Mouse (Mus musculus) left cerebral cortex, adult 18-20 months (tissue): Measurements from ENCODE around the gene Dgkd. TPM values are rescaled to one million over a fixed set of nuclear protein-coding genes. Genes with fewer than 3 reads are reported as not detected.
"Not testable (repeated sequence)": the region's sequence is repeated elsewhere in the genome, so short reads cannot be mapped to it uniquely, and the experiment has no call there.

Source experiments
- DNase-seq, 2 experiments: peaks; one replicate each; pipeline ENCODE4 v3.0.0; 2021 to 2022; ENCODE audit warnings: low spot score in 2 of 2, mixed read lengths in 1 of 2
- long read RNA-seq, 2 experiments: library from polyadenylated mRNA; stranded (forward); transcript quantifications; one replicate each; pipeline ENCODE4 v2.0.0; 2021
- total RNA-seq, 2 experiments: library from RNA; stranded (reverse); gene quantifications; 2 replicates each; pipeline ENCODE4 v1.2.3; 2021

Dgkd gene
- 10 to 100 TPM; 96.9 to 97.1 TPM for total RNA-seq
- long read RNA-seq, experiment 1, full-length matches to known transcripts = 44 of 87 reads
- long read RNA-seq, experiment 1, partial matches to known transcripts = 17 of 87 reads
- long read RNA-seq, experiment 1, other reads (novel, unspliced or antisense) = 26 of 87 reads
- long read RNA-seq, experiment 2, full-length matches to known transcripts = 16 of 36 reads
- long read RNA-seq, experiment 2, partial matches to known transcripts = 14 of 36 reads
- long read RNA-seq, experiment 2, other reads (novel, unspliced or antisense) = 6 of 36 reads

DNA sequence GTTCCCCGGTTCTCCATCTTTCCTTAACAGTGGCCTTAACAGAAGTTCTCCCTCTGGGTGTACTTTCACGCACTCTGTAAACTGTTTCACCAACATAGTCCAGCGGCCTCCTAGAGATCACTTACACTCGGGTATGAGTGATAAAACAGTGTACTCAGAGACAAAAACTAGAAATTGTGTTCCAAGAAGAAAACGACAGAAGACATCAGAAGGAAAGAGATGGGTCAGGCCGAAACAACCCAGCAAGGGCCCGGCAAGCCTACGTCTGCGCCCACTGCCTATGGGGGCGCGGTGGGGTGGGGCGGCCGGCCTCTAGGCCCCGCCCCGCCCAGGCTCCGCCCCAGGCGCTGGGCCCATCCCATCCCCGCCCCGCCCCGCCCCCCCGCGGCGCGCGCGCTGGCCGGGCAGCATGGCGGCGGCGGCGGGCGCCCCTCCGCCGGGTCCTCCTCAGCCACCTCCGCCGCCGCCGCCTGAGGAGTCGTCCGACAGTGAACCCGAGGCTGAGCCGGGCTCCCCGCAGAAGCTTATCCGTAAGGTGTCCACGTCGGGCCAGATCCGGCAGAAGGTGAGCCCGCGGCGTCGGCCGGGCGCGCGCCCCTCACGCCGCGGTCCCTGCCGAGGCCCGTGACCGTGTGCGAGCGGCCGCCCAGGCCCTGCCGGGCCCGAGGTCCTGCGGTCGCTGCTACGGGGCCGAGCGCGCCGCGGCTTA, at the start of gene Dgkd:
Gene Dgkd, plus strand, starts transcription at position 396 of the 709 bp plus-strand sequence.
- peak; percentile 52 to 72 for DNase-seq

DNA sequence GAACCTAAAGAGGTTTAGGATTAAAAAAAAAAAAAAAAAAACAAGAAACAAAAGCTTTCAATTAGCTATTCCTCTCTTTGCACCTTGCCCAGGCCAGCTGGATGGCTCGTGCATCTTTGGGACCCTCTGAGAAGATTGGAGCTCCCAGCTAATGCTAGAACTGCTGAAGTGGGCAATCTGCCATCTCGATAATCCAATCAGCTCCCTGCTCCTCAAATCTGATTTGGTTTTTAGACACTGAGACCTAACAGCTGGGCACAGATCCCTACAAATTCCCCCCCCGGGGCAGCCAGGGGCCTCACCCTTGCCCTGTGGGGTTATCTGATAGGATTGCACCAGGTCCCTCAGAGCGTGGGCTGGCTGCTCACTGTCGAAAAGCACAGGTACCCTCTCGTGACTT, 49.5 kb upstream of the Dgkd start, which contains the start of gene Sag:
Gene Sag, plus strand, starts transcription at position 105 of the 400 bp plus-strand sequence.
- DNase-seq = no peak

DNA sequence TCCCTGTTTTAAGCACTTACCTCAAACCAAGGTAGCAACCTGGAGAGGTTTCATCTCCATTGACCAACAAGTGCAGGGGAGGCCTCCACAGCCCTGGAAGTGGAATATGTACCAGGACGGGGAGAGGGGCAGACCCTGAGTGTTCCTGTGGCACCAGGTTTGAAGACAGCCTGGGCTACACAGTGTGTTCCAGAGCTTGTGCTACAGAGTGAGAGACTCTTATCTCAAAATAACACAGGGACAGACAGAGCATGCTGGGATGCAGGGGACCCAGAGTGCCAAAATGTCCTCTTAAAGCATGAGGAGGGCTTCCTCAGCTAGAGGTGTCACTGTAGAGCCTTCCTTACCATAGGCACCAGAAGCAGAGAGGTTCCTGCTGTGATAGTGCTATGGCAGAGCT, 45.3 kb upstream of the Dgkd start:
- no peak for DNase-seq

DNA sequence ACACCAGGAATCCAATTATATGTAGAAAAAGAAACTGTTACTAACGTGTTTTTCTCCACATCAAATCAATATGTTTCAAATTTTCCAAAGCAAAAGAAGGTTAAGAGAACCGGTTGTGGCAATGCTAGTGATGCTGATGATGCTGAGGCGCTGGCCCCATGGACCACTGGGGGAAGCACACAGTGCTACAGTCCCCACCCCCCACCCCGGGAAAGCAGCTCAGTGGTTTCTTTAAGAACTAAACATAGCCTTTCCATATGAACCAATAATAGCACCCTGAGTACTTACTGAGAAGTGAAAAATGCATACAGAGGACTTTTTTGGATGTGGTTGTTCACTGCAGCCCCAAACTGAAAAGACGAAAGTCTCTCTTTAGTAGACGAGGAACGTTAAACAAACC, 41.7 kb upstream of the Dgkd start:
- no peak for DNase-seq

DNA sequence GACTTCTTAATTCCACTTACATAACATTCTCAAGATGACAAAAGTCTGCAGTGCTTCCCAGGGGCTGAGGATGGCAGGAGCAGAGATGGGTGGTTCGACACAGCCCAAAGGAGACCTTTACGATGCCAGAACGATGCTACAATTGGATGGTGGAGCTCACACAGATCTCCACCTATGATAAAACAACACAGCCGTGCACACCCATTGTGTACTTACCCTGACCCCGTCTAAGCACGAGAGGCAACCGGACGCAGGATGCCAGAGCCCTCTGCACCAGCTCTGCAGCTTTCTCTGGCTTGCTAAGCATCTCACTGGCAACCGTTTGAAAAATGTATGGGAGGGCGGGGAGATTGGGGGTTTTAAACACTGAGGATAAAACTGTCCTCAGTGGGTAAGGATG, 41.0 kb upstream of the Dgkd start:
- no peak for DNase-seq

DNA sequence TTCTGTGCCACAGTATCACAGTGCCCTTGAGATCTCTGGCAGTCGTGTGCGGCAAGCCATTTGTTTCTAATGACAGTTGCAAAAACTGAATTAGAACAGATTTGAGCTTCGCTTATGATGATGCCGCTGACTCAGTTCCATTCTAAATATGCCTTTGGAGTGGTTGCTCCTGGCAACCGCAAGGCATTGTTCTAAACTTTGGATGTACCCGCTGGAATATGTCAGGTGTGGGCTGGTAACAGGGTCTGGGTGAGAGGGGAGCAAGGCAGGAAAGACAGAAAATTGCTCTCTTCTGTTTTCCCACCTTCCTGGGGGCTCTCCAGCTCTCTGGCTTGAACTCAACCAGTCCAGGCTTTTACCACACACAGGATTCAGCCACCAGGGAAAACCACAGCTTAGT, 39.9 kb upstream of the Dgkd start:
- DNase-seq = peak; percentile 50 to 58

DNA sequence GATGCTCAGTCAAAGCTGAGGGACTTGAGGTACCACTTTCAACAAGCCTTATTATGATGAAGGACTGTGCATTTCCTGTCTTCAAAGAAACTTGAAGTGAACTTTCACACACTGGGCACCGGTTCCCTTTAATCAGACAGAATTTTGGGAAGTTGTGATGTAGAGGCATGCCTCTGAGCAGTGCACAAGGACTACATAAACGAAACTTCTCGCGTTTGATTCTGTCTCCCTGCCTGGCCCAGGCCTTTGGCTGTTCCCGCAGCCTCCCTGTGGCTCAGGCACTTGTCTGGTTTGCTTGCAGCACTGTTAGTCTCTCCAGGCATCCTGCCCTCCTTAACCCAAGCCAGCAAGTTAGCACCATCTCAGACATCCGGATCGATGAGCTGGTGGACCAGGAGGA, 39.4 kb upstream of the Dgkd start:
- DNase-seq = no peak

DNA sequence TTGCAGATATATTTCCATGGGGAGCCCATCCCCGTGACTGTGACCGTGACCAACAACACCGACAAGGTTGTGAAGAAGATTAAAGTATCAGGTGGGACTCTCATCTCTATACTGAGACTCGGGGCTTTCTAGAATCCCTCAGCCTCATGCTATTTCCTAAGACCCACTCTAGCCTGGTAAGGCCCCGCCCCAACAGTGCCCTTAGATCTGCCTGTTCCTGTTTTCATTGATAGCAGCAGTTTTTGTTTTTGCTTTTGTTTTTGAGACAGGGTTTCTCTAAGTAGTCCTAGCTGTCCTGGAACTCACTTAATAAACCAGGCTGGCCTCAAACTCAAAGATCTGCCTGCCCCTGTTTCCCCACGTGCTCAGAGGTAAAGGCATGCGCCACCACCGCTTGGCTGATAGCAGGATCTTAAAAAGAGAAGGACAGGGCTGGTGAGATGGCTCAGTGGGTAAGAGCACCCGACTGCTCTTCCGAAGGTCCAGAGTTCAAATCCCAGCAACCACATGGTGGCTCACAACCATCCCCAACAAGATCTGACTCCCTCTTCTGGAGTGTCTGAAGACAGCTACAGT, 28.6 kb upstream of the Dgkd start:
- no peak for DNase-seq

DNA sequence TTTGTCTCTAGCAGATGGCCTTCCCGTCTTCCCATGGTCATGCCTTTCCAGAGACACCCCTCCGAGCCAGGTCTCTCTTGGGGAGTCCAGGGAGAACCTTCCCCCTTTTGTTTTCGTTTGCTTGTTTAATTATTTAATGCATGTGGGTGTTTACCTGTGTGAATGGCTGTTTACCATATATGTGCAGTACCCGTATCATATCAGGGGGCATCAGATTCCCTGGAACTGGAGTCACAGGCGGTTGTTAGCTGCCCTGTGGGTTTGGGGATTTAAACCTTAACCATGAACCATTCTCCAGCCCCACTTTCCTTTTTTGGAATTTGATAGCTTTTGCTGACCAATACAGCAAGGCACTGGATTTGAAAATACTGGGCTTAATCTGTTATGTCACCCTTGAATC, 27.8 kb upstream of the Dgkd start:
- no peak for DNase-seq

DNA sequence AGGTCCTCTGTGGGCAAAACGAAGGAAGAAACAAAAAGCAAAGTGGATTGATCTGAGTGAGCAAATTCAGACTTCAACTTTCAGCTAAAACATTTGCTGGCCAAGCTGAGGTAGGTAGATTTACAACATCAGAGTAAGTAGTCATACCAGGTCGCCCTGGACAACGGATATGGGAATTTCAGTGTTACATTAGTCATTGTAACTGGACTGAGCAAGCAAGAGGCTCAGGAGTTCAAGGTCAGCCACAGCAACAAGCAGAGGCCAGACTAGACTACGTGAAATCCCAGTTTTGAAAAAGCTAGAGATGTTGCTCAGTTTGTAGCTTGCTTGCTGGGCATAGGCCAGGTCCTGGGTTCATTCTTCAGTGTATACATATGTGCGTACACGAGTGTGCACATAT, 27.1 kb upstream of the Dgkd start:
- DNase-seq = no peak

DNA sequence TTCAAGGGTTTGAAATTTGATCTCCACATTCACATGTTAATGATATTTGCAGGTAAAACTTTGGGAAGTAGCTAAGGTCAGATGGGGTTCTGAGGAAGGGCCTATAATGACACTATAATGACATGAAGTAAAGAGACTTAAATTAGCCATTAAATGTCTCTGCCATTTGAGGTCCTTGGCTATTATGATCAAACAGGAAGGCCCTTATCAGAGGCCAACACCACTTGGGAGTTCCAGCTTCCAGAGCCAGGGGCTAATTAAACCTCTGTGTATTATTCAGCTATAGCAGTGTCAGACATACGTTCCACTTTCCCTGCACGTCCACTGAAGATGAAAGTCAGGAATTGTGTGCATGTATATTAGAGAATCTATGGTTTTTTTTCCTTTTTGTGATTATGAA, 26.6 kb upstream of the Dgkd start:
- no peak for DNase-seq

DNA sequence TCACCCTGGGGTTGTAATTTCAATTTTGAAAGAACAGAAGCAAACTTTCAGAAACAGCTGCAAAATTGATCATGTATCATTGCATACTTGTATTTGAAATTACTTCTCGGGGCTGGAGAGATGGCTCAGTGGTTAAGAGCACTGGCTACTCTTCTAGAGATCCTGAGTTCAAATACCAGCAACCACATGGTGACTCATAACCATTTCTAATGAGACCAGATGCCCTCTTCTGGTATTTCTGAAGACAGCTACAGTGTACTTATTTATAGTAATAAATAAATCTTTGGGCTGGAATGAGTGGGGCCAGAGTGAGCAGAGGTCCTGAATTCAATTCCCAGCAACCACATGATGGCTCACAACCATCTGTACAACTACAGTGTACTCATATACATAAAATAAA, 25.6 kb upstream of the Dgkd start:
- not testable (repeated sequence) for DNase-seq

DNA sequence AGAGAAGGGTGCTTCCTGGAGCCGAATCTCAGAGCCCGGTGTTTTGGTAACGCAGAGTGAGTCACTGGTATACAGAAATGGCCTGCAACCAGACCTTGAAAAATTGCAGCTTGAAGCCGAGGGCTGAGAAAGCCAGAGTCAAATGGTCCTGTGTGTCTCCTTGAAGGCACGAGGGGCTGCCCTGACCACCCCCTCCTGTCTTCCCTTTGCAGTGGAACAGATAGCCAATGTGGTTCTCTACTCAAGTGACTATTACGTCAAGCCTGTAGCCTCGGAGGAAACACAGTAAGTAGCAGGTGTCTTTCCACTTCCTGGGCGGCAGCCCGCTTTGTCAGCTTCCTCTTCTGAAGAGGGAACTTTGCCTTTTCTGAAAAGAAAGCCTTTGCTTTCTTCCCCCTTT, 24.9 kb upstream of the Dgkd start:
- DNase-seq = no peak

DNA sequence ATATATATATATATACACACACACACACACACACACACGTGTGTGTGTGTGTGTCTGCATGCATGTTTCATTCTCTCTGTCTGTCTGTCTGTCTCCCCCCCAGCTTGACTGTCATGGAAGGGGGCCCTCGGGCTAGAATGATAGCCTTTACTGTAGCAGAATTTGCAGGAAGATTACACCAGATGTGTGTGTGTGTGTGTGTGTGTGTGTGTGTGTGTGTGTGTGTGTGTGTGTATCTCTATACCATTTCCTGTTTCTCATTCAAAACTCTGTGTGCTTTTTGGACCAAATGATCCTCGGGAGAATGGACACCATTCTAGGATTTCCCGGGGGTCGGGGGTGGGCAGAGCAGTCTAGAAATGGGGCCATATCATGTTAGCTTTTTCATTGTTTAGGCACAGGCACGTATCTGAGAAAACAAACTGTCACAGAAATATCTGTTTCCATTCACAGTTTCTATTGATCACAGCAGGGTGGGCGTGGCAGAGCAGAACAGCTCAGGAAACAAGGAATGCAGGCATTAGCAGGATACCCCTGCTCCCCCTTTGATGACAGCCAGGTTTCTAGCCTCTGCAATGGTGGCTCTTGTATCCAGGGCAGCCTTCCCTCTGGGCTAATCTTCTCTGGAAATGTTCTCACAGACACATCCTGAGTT, 24.0 kb upstream of the Dgkd start:
- no peak for DNase-seq

DNA sequence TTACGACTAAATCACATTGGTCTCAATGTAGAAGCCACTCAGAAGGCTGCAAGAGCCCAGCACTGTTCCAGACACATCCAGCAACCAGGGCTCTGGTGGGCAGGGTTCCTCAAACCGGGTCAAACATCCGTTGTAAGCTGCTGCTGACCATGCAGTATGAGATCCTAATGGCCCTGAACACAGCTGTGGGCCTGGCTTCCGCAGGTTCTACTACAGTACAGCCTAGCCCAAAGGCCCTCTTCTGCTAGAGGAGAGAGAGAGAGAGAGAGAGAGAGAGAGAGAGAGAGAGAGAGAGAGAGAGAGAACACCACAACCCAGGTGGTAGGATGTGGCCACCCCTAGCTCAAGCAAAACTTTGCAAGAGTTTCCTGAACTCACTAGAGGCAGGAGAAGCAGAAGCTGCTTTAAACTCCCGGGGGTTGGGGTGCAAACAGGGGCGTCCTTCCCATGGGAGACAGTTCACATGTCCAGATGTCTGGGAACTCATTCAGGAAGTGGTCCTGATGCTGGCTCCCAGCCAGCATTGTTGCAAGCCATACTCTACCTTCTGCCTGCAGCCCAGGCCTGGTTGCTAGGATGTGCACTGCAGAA, 23.4 kb upstream of the Dgkd start:
- DNase-seq = no peak

DNA sequence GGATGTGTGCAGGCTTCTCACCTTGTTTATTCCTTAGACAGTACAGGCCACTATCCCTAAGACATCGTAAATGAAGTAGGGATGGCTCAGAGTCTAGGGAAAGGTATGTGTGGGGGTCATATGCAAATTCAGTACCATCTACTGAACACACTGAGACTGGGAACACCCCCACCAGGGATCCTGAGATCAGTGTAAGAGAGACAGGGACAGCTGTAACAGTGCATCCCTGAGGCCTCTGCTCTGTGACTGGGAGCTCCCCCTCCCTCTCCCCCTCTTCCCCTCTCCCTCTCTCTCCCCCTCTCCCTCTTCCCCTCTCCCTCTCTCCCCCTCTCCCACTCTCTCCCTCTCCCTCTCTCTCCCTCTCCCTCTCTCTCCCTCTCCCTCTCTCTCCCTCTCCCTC, 16.6 kb upstream of the Dgkd start:
- no peak for DNase-seq

DNA sequence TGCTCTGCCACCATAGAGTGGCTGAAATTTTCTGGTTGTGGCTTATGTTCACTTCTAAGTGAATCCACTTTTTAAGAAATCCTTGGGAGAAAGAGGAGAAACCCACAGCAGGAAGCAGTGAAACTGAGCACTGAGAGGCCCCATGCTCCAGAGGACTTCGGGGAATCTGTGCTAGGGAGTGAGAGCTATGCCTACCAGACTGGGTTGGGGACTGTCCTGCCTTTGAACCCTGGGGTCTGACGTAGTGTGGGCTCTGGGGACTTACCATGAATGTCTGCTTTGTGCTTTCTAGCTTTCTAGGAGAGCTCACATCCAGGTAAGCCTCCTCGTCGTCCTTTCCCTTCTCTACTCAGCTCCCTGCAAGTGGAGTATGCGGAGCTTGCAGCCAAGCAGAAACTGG, 16.1 kb upstream of the Dgkd start:
- DNase-seq = no peak

DNA sequence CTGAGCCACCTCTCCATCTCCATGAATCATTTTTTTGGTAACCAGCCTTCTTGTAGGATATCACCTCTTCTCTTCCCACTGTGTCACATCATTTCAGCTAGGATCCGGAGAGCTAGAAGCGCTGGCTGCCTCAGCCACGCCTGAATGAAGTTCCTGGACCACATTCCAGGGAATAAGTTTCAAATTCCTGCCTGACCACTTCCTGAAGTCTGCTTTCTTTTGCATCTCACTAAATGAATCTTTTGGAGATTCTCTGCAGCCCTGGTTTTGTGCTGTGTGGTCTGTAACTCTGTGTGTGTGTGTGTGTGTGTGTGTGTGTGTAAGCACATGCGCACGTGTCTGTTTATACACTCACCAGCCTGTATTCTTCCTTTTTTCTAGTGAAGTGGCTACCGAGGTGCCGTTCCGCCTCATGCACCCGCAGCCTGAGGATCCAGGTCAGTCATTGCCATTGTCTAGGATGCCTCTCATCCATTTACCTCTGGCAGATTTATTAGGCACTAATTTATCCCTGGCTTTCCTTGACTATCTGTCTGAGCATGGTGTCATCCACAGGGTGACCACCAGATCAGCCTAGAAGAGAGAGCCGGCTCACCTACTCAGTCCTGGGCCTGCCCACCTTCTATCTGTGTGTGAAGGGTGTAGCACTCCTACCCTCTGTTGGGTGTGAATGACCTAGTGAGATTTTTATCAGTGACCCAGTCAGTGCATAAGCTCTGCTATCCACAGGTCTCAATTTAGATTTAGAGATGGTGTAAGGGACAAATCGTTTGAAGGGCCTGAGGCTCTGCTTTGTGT, 12.5 kb upstream of the Dgkd start:
- DNase-seq = no peak

DNA sequence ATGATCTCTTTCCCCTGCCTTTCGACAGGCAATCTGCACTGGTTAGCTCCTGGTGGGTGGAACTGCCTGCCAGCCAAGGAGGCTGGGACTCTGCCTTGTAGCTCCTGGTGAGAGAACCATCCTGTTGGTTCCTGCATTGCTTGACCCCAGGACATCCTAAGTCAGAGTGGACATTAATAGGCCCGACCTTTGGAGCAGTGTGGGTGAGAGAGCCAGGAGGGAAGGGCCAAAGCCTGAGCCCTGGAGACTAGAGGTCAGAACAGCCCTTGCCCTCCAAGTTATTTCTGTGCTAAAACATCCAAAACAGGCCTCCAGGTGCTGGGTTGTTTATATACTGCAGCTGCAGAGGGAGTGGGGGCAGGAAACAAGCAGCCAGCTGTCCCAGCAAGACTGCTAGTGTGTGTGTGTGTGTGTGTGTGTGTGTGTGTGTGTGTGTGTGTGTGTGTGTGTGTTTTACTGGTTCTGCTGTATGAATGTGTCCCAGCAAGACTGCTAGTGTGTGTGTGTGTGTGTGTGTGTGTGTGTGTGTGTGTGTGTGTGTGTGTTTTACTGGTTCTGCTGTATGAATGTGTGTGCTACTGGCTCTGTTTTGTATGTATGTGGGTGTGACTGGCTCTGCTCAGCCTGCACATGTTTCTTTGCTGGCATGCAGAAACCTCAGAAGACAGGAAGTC, 6.1 kb upstream of the Dgkd start:
- no peak for DNase-seq

DNA sequence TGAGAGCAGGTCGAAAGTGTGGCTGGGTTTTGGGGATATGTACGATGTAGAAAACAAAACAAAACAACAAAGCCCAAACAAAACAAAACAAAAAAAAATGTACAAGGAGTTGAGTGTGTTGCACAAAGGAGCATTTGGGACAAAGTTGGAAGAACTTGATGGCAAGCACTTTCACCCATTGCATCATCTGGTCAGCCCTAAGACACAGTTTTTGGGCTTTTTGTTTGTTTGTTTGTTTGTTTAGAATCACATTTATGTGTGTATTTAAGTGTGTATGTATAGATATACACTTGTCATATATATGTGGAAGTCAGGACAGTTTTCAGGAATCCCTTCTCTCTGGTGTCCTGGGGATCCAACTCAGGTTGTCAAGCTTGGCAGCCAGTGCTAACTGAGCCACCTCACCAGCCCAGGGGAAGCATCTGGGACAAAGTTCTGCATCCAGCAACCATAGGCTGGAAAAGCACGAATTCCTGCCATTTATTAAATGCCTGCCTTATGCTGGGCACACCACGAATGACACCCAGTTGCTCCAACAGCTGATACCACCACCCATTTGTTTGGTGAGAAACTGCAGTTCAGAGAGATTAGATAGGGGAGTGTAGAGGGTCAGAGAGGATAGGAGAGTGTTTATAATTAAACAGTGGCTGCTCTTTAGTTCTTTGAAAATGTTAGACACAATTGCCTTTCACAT, 5.5 kb upstream of the Dgkd start:
- no peak for DNase-seq
